Mouse (Mus musculus): ENCODE results near the gene Tnrc18. TPM values are rescaled to one million over a fixed set of nuclear protein-coding genes. Genes with fewer than 3 reads are reported as not detected.

Tnrc18 gene
- polyA plus RNA-seq (2015; fragmentation: Nextera tagmentation; extraction: Ambion mirVana): 23.3 and 27.7 TPM in 2 replicates

- peak within 1 kb of the TSS; percentile 98 for H3K4me2 ChIP-seq (ENCODE audit: low read length)
- peak within 1 kb of the TSS; percentile 87 for H3K4me3 ChIP-seq (ENCODE audit: low read depth, low read length)
- peak within 1 kb of the TSS; percentile 100 for H3K9ac ChIP-seq (ENCODE audit: low read depth, low read length)
- peak; percentile 74 for ATAC-seq
- no peaks in the 10 kb centered on the region for H3K9me3 ChIP-seq (replicated peaks; ENCODE audit: control insufficient read depth, low read length, poor library complexity, severe bottlenecking)
- H3K4me1 ChIP-seq (ENCODE audit: control insufficient read depth, insufficient read depth, low read length): peaks cover 3% of the 10 kb centered on the region
- H3K27ac ChIP-seq (ENCODE audit: low read length): peak within 1 kb of the TSS; percentile 100
- no peaks in the 10 kb centered on the region for H3K27me3 ChIP-seq (ENCODE audit: control insufficient read depth, insufficient read depth, low read depth, low read length)
- WGBS: 0% methylated on average over 56 of the region's 56 CpGs
- no peaks in the 10 kb centered on the region for H3K36me3 ChIP-seq (ENCODE audit: control insufficient read depth, insufficient read depth, low read length)
Measured at GRCm38 (mm10) chr5:142817524-142818434, at the start of gene Tnrc18. Tnrc18 (minus strand) TSS chr5:142817662.

- H3K4me1 ChIP-seq (ENCODE audit: control insufficient read depth, insufficient read depth, low read length): no peaks in the 10 kb centered on the region
- H3K27me3 ChIP-seq (ENCODE audit: control insufficient read depth, insufficient read depth, low read depth, low read length): no peaks in the 10 kb centered on the region
- peak; percentile 76; the same call in 1 of the 2 replicates for ATAC-seq
- H3K27ac ChIP-seq (ENCODE audit: low read length): peak overlapping the region; percentile 69
- WGBS: 34% methylated on average over 16 of the region's 16 CpGs
- no peaks in the 10 kb centered on the region for H3K36me3 ChIP-seq (ENCODE audit: control insufficient read depth, insufficient read depth, low read length)
- H3K9me3 ChIP-seq (replicated peaks; ENCODE audit: control insufficient read depth, low read length, poor library complexity, severe bottlenecking): peaks cover 6% of the 10 kb centered on the region; the same call in 1 of the 2 replicates
- peak overlapping the region; percentile 13; the same call in 1 of the 2 replicates for H3K4me2 ChIP-seq (ENCODE audit: low read length)
- H3K9ac ChIP-seq (ENCODE audit: low read depth, low read length): peak overlapping the region; percentile 27
- H3K4me3 ChIP-seq (ENCODE audit: low read depth, low read length): no peak overlapping the region
Measured at GRCm38 (mm10) chr5:142857763-142858229, 40.3 kb upstream of the Tnrc18 start.

- Histone ChIP-seq H3K4me3 (ENCODE audit: low read depth, low read length) (no peak overlapping the region), H3K27me3 (ENCODE audit: control insufficient read depth, insufficient read depth, low read depth, low read length) (no peaks in the 10 kb centered on the region), H3K4me1 (ENCODE audit: control insufficient read depth, insufficient read depth, low read length) (no peaks in the 10 kb centered on the region), H3K9me3 (replicated peaks; ENCODE audit: control insufficient read depth, low read length, poor library complexity, severe bottlenecking) (peaks cover 6% of the 10 kb centered on the region; the same call in 1 of the 2 replicates), H3K9ac (ENCODE audit: low read depth, low read length) (no peak overlapping the region), H3K27ac (ENCODE audit: low read length) (no peak overlapping the region), H3K4me2 (ENCODE audit: low read length) (no peak overlapping the region), H3K36me3 (ENCODE audit: control insufficient read depth, insufficient read depth, low read length) (no peaks in the 10 kb centered on the region)
- ATAC-seq: no peak
- WGBS: 81% methylated on average over 4 of the region's 4 CpGs
Measured at GRCm38 (mm10) chr5:142856408-142856807, 38.9 kb upstream of the Tnrc18 start.

GRCm38 (mm10) chr5:142854877-142855276 lies 37.4 kb upstream of the Tnrc18 start:
- H3K27ac ChIP-seq (ENCODE audit: low read length): no peak overlapping the region
- ATAC-seq: no peak
- no peak overlapping the region for H3K4me3 ChIP-seq (ENCODE audit: low read depth, low read length)
- no peaks in the 10 kb centered on the region for H3K4me1 ChIP-seq (ENCODE audit: control insufficient read depth, insufficient read depth, low read length)
- WGBS: 80% methylated on average over 10 of the region's 10 CpGs
- no peaks in the 10 kb centered on the region for H3K27me3 ChIP-seq (ENCODE audit: control insufficient read depth, insufficient read depth, low read depth, low read length)
- H3K9ac ChIP-seq (ENCODE audit: low read depth, low read length): no peak overlapping the region
- no peak overlapping the region for H3K4me2 ChIP-seq (ENCODE audit: low read length)
- H3K9me3 ChIP-seq (replicated peaks; ENCODE audit: control insufficient read depth, low read length, poor library complexity, severe bottlenecking): peaks cover 6% of the 10 kb centered on the region; the same call in 1 of the 2 replicates
- H3K36me3 ChIP-seq (ENCODE audit: control insufficient read depth, insufficient read depth, low read length): no peaks in the 10 kb centered on the region

- Histone ChIP-seq H3K4me1 (ENCODE audit: control insufficient read depth, insufficient read depth, low read length) (no peaks in the 10 kb centered on the region), H3K27me3 (ENCODE audit: control insufficient read depth, insufficient read depth, low read depth, low read length) (no peaks in the 10 kb centered on the region), H3K27ac (ENCODE audit: low read length) (no peak overlapping the region), H3K4me2 (ENCODE audit: low read length) (no peak overlapping the region), H3K9ac (ENCODE audit: low read depth, low read length) (no peak overlapping the region), H3K9me3 (replicated peaks; ENCODE audit: control insufficient read depth, low read length, poor library complexity, severe bottlenecking) (peaks cover 6% of the 10 kb centered on the region; the same call in 1 of the 2 replicates), H3K4me3 (ENCODE audit: low read depth, low read length) (no peak overlapping the region), H3K36me3 (ENCODE audit: control insufficient read depth, insufficient read depth, low read length) (no peaks in the 10 kb centered on the region)
- 81% methylated on average over 6 of the region's 6 CpGs for WGBS
- no peak for ATAC-seq
Measured at GRCm38 (mm10) chr5:142853585-142853984, 36.1 kb upstream of the Tnrc18 start.

GRCm38 (mm10) chr5:142851681-142852049 lies 34.2 kb upstream of the Tnrc18 start:
- Histone ChIP-seq H3K4me3 (ENCODE audit: low read depth, low read length) (no peak overlapping the region), H3K9me3 (replicated peaks; ENCODE audit: control insufficient read depth, low read length, poor library complexity, severe bottlenecking) (peaks cover 4% of the 10 kb centered on the region; the same call in 1 of the 2 replicates), H3K27me3 (ENCODE audit: control insufficient read depth, insufficient read depth, low read depth, low read length) (no peaks in the 10 kb centered on the region), H3K4me1 (ENCODE audit: control insufficient read depth, insufficient read depth, low read length) (no peaks in the 10 kb centered on the region), H3K36me3 (ENCODE audit: control insufficient read depth, insufficient read depth, low read length) (no peaks in the 10 kb centered on the region), H3K9ac (ENCODE audit: low read depth, low read length) (no peak overlapping the region), H3K27ac (ENCODE audit: low read length) (no peak overlapping the region), H3K4me2 (ENCODE audit: low read length) (no peak overlapping the region)
- 81% methylated on average over 5 of the region's 5 CpGs for WGBS
- no peak for ATAC-seq

- H3K9me3 ChIP-seq (replicated peaks; ENCODE audit: control insufficient read depth, low read length, poor library complexity, severe bottlenecking): no peaks in the 10 kb centered on the region
- H3K27ac ChIP-seq (ENCODE audit: low read length): no peak overlapping the region
- no peak overlapping the region for H3K4me3 ChIP-seq (ENCODE audit: low read depth, low read length)
- no peaks in the 10 kb centered on the region for H3K36me3 ChIP-seq (ENCODE audit: control insufficient read depth, insufficient read depth, low read length)
- H3K4me2 ChIP-seq (ENCODE audit: low read length): no peak overlapping the region
- H3K4me1 ChIP-seq (ENCODE audit: control insufficient read depth, insufficient read depth, low read length): no peaks in the 10 kb centered on the region
- H3K9ac ChIP-seq (ENCODE audit: low read depth, low read length): no peak overlapping the region
- ATAC-seq: no peak
- WGBS: 82% methylated on average over 7 of the region's 7 CpGs
- no peaks in the 10 kb centered on the region for H3K27me3 ChIP-seq (ENCODE audit: control insufficient read depth, insufficient read depth, low read depth, low read length)
Measured at GRCm38 (mm10) chr5:142850916-142851680, 33.6 kb upstream of the Tnrc18 start.

- H3K9ac ChIP-seq (ENCODE audit: low read depth, low read length): no peak overlapping the region
- H3K27me3 ChIP-seq (ENCODE audit: control insufficient read depth, insufficient read depth, low read depth, low read length): no peaks in the 10 kb centered on the region
- no peak for ATAC-seq
- no peaks in the 10 kb centered on the region for H3K9me3 ChIP-seq (replicated peaks; ENCODE audit: control insufficient read depth, low read length, poor library complexity, severe bottlenecking)
- H3K27ac ChIP-seq (ENCODE audit: low read length): no peak overlapping the region
- no peaks in the 10 kb centered on the region for H3K36me3 ChIP-seq (ENCODE audit: control insufficient read depth, insufficient read depth, low read length)
- H3K4me1 ChIP-seq (ENCODE audit: control insufficient read depth, insufficient read depth, low read length): no peaks in the 10 kb centered on the region
- H3K4me3 ChIP-seq (ENCODE audit: low read depth, low read length): no peak overlapping the region
- no peak overlapping the region for H3K4me2 ChIP-seq (ENCODE audit: low read length)
- 57% methylated on average over 9 of the region's 9 CpGs for WGBS
Measured at GRCm38 (mm10) chr5:142850476-142850875, 33.0 kb upstream of the Tnrc18 start.
